Mouse (Mus musculus): ENCODE data around the gene Eif3k.

GRCm38 (mm10) chr7:28933825-28934224 lies 47.8 kb downstream of the Eif3k start:
- TF ChIP-seq CHD1 (IDR thresholded peaks at IDR 0.05; ENCODE audit: low read depth, low read length), result no peak
- no peak for TF ChIP-seq CTCF (IDR thresholded peaks at IDR 0.05 in 2 of 3, conservative IDR thresholded peaks at IDR 0.05 in 1 of 3; ENCODE audit: control insufficient read depth in 1 of 3, insufficient read depth in 1 of 3, low read depth in 2 of 3, low read length in 3 of 3, poor library complexity in 1 of 3, severe bottlenecking in 1 of 3)
- TF ChIP-seq NELFE (IDR thresholded peaks at IDR 0.05; ENCODE audit: low read depth, low read length), result no peak
- no peak for TF ChIP-seq EP300 (IDR thresholded peaks at IDR 0.05; ENCODE audit: low read depth in 1 of 2, low read length in 2 of 2)
- no peak for TF ChIP-seq ZNF384 (IDR thresholded peaks at IDR 0.05; ENCODE audit: low read depth, low read length)
- TF ChIP-seq TCF12 (IDR thresholded peaks at IDR 0.05; ENCODE audit: low read depth, low read length), result no peak
- TF ChIP-seq USF1 (IDR thresholded peaks at IDR 0.05; ENCODE audit: low read depth, low read length), result no peak

All from MEL (cell line).